Comparison of ENCODE assay signal across 8 mouse cellular contexts in genomic region chr9:88481061-88481790, GRCm38 (mm10). TPM values are rescaled to one million over a fixed set of nuclear protein-coding genes. Genes with fewer than 3 reads are reported as not detected.
DNase-seq lines count a peak whose midpoint lies in the region; ATAC-seq lines count a peak whose summit lies in the region.

No protein-coding gene starts in this region.

- H3K4me2 ChIP-seq in embryonic facial prominence, embryonic 15.5 days (replicated peaks) = peak overlapping the region; percentile 69
- peak overlapping the region; percentile 90 for H3K4me2 ChIP-seq in heart, embryonic 11.5 days
- peak overlapping the region; percentile 78 for H3K4me2 ChIP-seq in kidney, embryonic 14.5 days (replicated peaks; ENCODE audit: low read depth, low read length)
- peak overlapping the region; percentile 68 for H3K4me2 ChIP-seq in stomach, embryonic 15.5 days

- H3K9ac ChIP-seq in embryonic facial prominence, embryonic 15.5 days = peak overlapping the region; percentile 90
- peak overlapping the region; percentile 99 for H3K9ac ChIP-seq in heart, embryonic 11.5 days (ENCODE audit: low read depth, low read length)
- peak overlapping the region; percentile 95 for H3K9ac ChIP-seq in kidney, embryonic 14.5 days (ENCODE audit: low read depth, low read length)
- peak overlapping the region; percentile 98 for H3K9ac ChIP-seq in stomach, embryonic 15.5 days

- H3K27me3 ChIP-seq in embryonic facial prominence, embryonic 15.5 days = no peaks in the 10 kb centered on the region
- H3K27me3 ChIP-seq in heart, embryonic 11.5 days (ENCODE audit: control insufficient read depth, insufficient read depth, low read length) = no peaks in the 10 kb centered on the region
- H3K27me3 ChIP-seq in kidney, embryonic 14.5 days (ENCODE audit: control insufficient read depth, insufficient read depth, low read length) = no peaks in the 10 kb centered on the region
- no peaks in the 10 kb centered on the region for H3K27me3 ChIP-seq in stomach, embryonic 15.5 days (replicated peaks)

- H3K36me3 ChIP-seq in embryonic facial prominence, embryonic 15.5 days = peaks cover 6% of the 10 kb centered on the region; the same call in 1 of the 2 replicates
- peaks cover 4% of the 10 kb centered on the region; the same call in 1 of the 2 replicates for H3K36me3 ChIP-seq in heart, embryonic 11.5 days (ENCODE audit: control insufficient read depth, insufficient read depth, low read length)
- peaks cover 31% of the 10 kb centered on the region for H3K36me3 ChIP-seq in kidney, embryonic 14.5 days (ENCODE audit: control insufficient read depth, insufficient read depth, low read length)
- no peaks in the 10 kb centered on the region for H3K36me3 ChIP-seq in stomach, embryonic 15.5 days

- peak overlapping the region; percentile 99 for H3K4me3 ChIP-seq in embryonic facial prominence, embryonic 15.5 days (replicated peaks)
- H3K4me3 ChIP-seq in heart, embryonic 11.5 days (ENCODE audit: low read depth, low read length) = peak overlapping the region; percentile 99
- H3K4me3 ChIP-seq in kidney, embryonic 14.5 days (ENCODE audit: low read length) = peak overlapping the region; percentile 99
- H3K4me3 ChIP-seq in stomach, embryonic 15.5 days (replicated peaks) = peak overlapping the region; percentile 99

- peak overlapping the region; percentile 98 for H3K27ac ChIP-seq in embryonic facial prominence, embryonic 15.5 days (replicated peaks)
- peak overlapping the region; percentile 99 for H3K27ac ChIP-seq in heart, embryonic 11.5 days (ENCODE audit: low read depth, low read length)
- peak overlapping the region; percentile 93 for H3K27ac ChIP-seq in kidney, embryonic 14.5 days (ENCODE audit: low read depth, low read length)
- H3K27ac ChIP-seq in stomach, embryonic 15.5 days = peak overlapping the region; percentile 98

- H3K9me3 ChIP-seq in embryonic facial prominence, embryonic 15.5 days (replicated peaks) = no peaks in the 10 kb centered on the region
- no peaks in the 10 kb centered on the region for H3K9me3 ChIP-seq in heart, embryonic 11.5 days (replicated peaks; ENCODE audit: control insufficient read depth, low read length)
- no peaks in the 10 kb centered on the region for H3K9me3 ChIP-seq in kidney, embryonic 14.5 days (ENCODE audit: control insufficient read depth, low read length)
- no peaks in the 10 kb centered on the region for H3K9me3 ChIP-seq in stomach, embryonic 15.5 days

- H3K4me1 ChIP-seq in embryonic facial prominence, embryonic 15.5 days = peaks cover 11% of the 10 kb centered on the region
- peaks cover 12% of the 10 kb centered on the region for H3K4me1 ChIP-seq in heart, embryonic 11.5 days (ENCODE audit: control insufficient read depth, insufficient read depth, low read length)
- H3K4me1 ChIP-seq in kidney, embryonic 14.5 days (ENCODE audit: control insufficient read depth, insufficient read depth, low read length) = peaks cover 11% of the 10 kb centered on the region
- peaks cover 4% of the 10 kb centered on the region; the same call in 1 of the 2 replicates for H3K4me1 ChIP-seq in stomach, embryonic 15.5 days

- 0 out of 2 replicates have a peak, but pooled peaks have one; percentile 0 for ATAC-seq in embryonic facial prominence, embryonic 15.5 days (ENCODE audit: insufficient number of reproducible peaks, low FRiP score, low TSS enrichment, low read depth)
- ATAC-seq in heart, embryonic 11.5 days (replicated peaks; ENCODE audit: insufficient number of reproducible peaks, low FRiP score, low TSS enrichment) = no peak
- ATAC-seq in kidney, embryonic 14.5 days (ENCODE audit: low FRiP score, low TSS enrichment) = no peak; the same call in 1 of the 2 replicates
- peak; percentile 2 for ATAC-seq in stomach, embryonic 15.5 days (ENCODE audit: insufficient read depth, low FRiP score, low read depth)

- WGBS in embryonic facial prominence, embryonic 15.5 days = under 1% methylated on average over 67 of the region's 78 CpGs
- WGBS in heart, embryonic 11.5 days (ENCODE audit: insufficient replicate concordance) = 1% methylated on average over 63 of the region's 78 CpGs
- under 1% methylated on average over 57 of the region's 78 CpGs for WGBS in kidney, embryonic 14.5 days
- under 1% methylated on average over 76 of the region's 78 CpGs for WGBS in stomach, embryonic 15.5 days

- peak; percentile 71 for DNase-seq in CD4-positive helper T cell, adult 2 months (ENCODE audit: low read depth, low spot score)
- peak; percentile 61 to 69 for DNase-seq in adrenal gland, postnatal 36 days
- peak; percentile 71 for DNase-seq in liver
- peak; percentile 19 to 22 for DNase-seq in natural killer cell, adult 2 months (ENCODE audit: low spot score in 2 of 2)

RNA-seq across cellular contexts. Expression of gene Syncrip, which starts 1.1 kb away (rescaled TPM):
- total RNA-seq in adrenal gland, postnatal 36 days (2021) = 10 to 100 TPM; 80.5 to 84.8 TPM
- polyA plus RNA-seq in embryonic facial prominence, embryonic 15.5 days (2015; fragmentation: Nextera tagmentation; extraction: Ambion mirVana) = 83.1 and 86.0 TPM in 2 replicates
- 65.3 and 70.1 TPM in 2 replicates for polyA plus RNA-seq in heart, embryonic 11.5 days (2014; fragmentation: Nextera tagmentation; extraction: Ambion mirVana)
- 88.9 and 153 TPM in 2 replicates for polyA plus RNA-seq in kidney, embryonic 14.5 days (2014; fragmentation: Nextera tagmentation; extraction: Ambion mirVana)
- 88.7 and 93.1 TPM in 2 replicates for polyA plus RNA-seq in stomach, embryonic 15.5 days (2015; fragmentation: Nextera tagmentation; extraction: Ambion mirVana)

RNA-seq across cellular contexts. Expression of gene Gm20537, which starts 24.8 kb away (rescaled TPM):
- total RNA-seq in adrenal gland, postnatal 36 days (2021) = under 1 TPM in 1 of 2 experiments, not detected in 1; 0.73 TPM
- polyA plus RNA-seq in embryonic facial prominence, embryonic 15.5 days (2015; fragmentation: Nextera tagmentation; extraction: Ambion mirVana) = 0.54 and 0.71 TPM in 2 replicates
- polyA plus RNA-seq in heart, embryonic 11.5 days (2014; fragmentation: Nextera tagmentation; extraction: Ambion mirVana) = 0.55 and 1.0 TPM in 2 replicates
- 0.87 and 1.3 TPM in 2 replicates for polyA plus RNA-seq in kidney, embryonic 14.5 days (2014; fragmentation: Nextera tagmentation; extraction: Ambion mirVana)
- 0.37 and 0.65 TPM in 2 replicates for polyA plus RNA-seq in stomach, embryonic 15.5 days (2015; fragmentation: Nextera tagmentation; extraction: Ambion mirVana)

RNA-seq across cellular contexts. Expression of gene Snx14, which starts 42.5 kb away (rescaled TPM):
- total RNA-seq in adrenal gland, postnatal 36 days (2021) = 10 to 100 TPM; 44.5 to 59.5 TPM
- 26.5 and 29.0 TPM in 2 replicates for polyA plus RNA-seq in embryonic facial prominence, embryonic 15.5 days (2015; fragmentation: Nextera tagmentation; extraction: Ambion mirVana)
- 28.3 and 28.9 TPM in 2 replicates for polyA plus RNA-seq in heart, embryonic 11.5 days (2014; fragmentation: Nextera tagmentation; extraction: Ambion mirVana)
- polyA plus RNA-seq in kidney, embryonic 14.5 days (2014; fragmentation: Nextera tagmentation; extraction: Ambion mirVana) = 17.3 and 28.0 TPM in 2 replicates
- polyA plus RNA-seq in stomach, embryonic 15.5 days (2015; fragmentation: Nextera tagmentation; extraction: Ambion mirVana) = 29.4 and 34.2 TPM in 2 replicates

Comparison
In these comparisons a context has a peak if more than half of its experiments do, and no peak if none do; other contexts are left out.
1. DNase-seq: peak in every context shown above with its lines; median percentile 71 in CD4-positive helper T cell, adult 2 months; 71 in liver; 65 in adrenal gland, postnatal 36 days; 20 in natural killer cell, adult 2 months.
2. ATAC-seq: peak in embryonic facial prominence, embryonic 15.5 days (single experiment) and stomach, embryonic 15.5 days (single experiment); none in heart, embryonic 11.5 days (single experiment) and kidney, embryonic 14.5 days (single experiment).
3. Peak in every context shown above with its lines, with median percentiles within 50 percentile points of each other: H3K27ac ChIP-seq, H3K4me2 ChIP-seq, H3K4me3 ChIP-seq and H3K9ac ChIP-seq.